Mouse (Mus musculus) forebrain, postnatal 0 days (tissue): ENCODE results near the gene Nyap2. TPM values are rescaled to one million over a fixed set of nuclear protein-coding genes. Genes with fewer than 3 reads are reported as not detected.

Source experiments
- ATAC-seq: fragments of 200-750 bp; cut with Nextera tagmentation; 2 replicates; pipeline ENCODE4 v1.8.0; 2017; ENCODE audit warnings: mild to moderate bottlenecking, moderate library complexity
- DNase-seq: peaks from one replicate; pipeline ENCODE4 v3.0.0-alpha.2; 2015
- H3K27ac ChIP-seq: fragments of 300-500 bp; sonication (generic); 2 replicates; pipeline ENCODE4 v1.5.1; 2014; ENCODE audit warnings: low read depth, mild to moderate bottlenecking, antibody characterized with exemption, low read length, moderate library complexity, mixed read lengths
- H3K27me3 ChIP-seq: fragments of 300-500 bp; sonication (generic); 2 replicates; pipeline ENCODE4 v1.6.1; 2014; ENCODE audit warnings: mild to moderate bottlenecking, low read length, mixed read lengths; ENCODE audit not compliant: insufficient read depth
- H3K36me3 ChIP-seq: fragments of 300-500 bp; sonication (generic); 2 replicates; pipeline ENCODE4 v1.6.1; 2014; ENCODE audit warnings: mild to moderate bottlenecking, moderate library complexity; ENCODE audit not compliant: insufficient read depth
- H3K4me1 ChIP-seq: fragments of 300-500 bp; sonication (generic); 2 replicates; pipeline ENCODE4 v1.6.1; 2014; ENCODE audit warnings: antibody characterized with exemption; ENCODE audit not compliant: insufficient read depth
- H3K4me2 ChIP-seq: fragments of 300-500 bp; sonication (generic); 2 replicates; pipeline ENCODE4 v1.6.1; 2014; ENCODE audit warnings: low read depth, mild to moderate bottlenecking, moderate library complexity
- H3K4me3 ChIP-seq: fragments of 300-500 bp; sonication (generic); 2 replicates; pipeline ENCODE4 v1.5.1; 2014; ENCODE audit warnings: low read depth, low read length, mixed read lengths
- H3K9ac ChIP-seq: fragments of 300-500 bp; sonication (generic); 2 replicates; pipeline ENCODE4 v1.6.1; 2014; ENCODE audit warnings: mild to moderate bottlenecking
- H3K9me3 ChIP-seq: fragments of 300-500 bp; sonication (generic); 2 replicates; pipeline ENCODE4 v1.6.1; 2016; ENCODE audit warnings: low read length
- CTCF ChIP-seq: sonication (generic); IDR thresholded peaks from 2 replicates; pipeline ENCODE4 v1.5.1; 2016; ENCODE audit warnings: antibody characterized with exemption, control low read depth, low read depth
- WGBS: fragments of 180-500 bp; shearing (Covaris S2); extraction: QIAGEN DNeasy Blood & Tissue Kit; methylation state at CpG from one replicate; pipeline ENCODE4 v1.1.7; 2014; 5-methylcytosine and 5-hydroxymethylcytosine counted together
- polyA plus RNA-seq: library from polyadenylated mRNA; unstranded; fragments of >200 nt; fragmentation: Nextera tagmentation; extraction: Ambion mirVana; gene quantifications from 2 replicates; pipeline ENCODE4 v1.2.1, GENCODE M21; 2015
- total RNA-seq: library from RNA; depleted of rRNA; stranded (reverse); fragments of >200 nt; gene quantifications from 2 replicates; pipeline ENCODE4 v1.2.3, GENCODE M21; 2014

Gene Nyap2
- total and polyA plus RNA-seq, 2 experiments from 2014 or later: 6.3 to 32.8 TPM

DNA sequence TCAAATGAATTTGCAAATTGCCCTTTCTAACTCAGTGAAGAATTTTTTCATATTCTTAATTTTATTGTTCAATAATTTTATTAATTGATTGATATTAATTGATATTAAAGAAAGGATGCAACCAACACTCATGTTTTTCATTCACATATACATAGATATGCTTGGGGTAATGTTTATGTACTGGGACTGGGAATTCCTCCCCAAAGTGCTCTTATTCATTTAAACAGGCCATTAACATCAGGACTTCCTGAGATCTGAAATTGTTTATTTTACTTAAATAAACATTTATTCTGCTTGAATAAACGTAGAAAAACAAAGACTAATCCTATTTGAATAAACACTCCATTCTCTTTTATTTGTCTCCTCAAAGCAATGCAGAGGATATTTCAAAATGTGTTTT, 311.0 kb downstream of the Nyap2 start:
- no peak overlapping the region for H3K4me2 ChIP-seq
- no peak overlapping the region for H3K27ac ChIP-seq
- TF ChIP-seq CTCF: no peak
- H3K27me3 ChIP-seq: no peaks in the 10 kb centered on the region
- ATAC-seq (no peak), DNase-seq (no peak)
- H3K9me3 ChIP-seq: no peaks in the 10 kb centered on the region
- H3K36me3 ChIP-seq: no peaks in the 10 kb centered on the region
- H3K9ac ChIP-seq: no peak overlapping the region
- H3K4me3 ChIP-seq: no peak overlapping the region
- H3K4me1 ChIP-seq: no peaks in the 10 kb centered on the region
- 48% methylated on average over 1 of the region's 1 CpGs for WGBS
